Mouse (Mus musculus) bone marrow, adult 2 months (tissue): ENCODE data around the gene 2610301B20Rik.

Experiments
- CTCF ChIP-seq: fragments of 200-500 bp; IDR thresholded peaks from 2 replicates; pipeline ENCODE4 v1.5.1; 2011; ENCODE audit warnings: low read length, control low read depth; ENCODE audit not compliant: control insufficient read depth, insufficient read depth
- POLR2A ChIP-seq: fragments of 200-500 bp; IDR thresholded peaks from 2 replicates; pipeline ENCODE4 v1.6.1; 2011; ENCODE audit warnings: low read depth, mild to moderate bottlenecking, control low read depth, low read length, borderline replicate concordance; ENCODE audit not compliant: control insufficient read depth

- TF ChIP-seq CTCF (peak; percentile 68), POLR2A (no peak)
Observed at GRCm38 (mm10) chr4:10912611-10913301, 38.5 kb downstream of the 2610301B20Rik start.
